9 mouse cellular contexts compared by ENCODE assay signal in genomic region chr4:56492537-56493221, GRCm38 (mm10).
DNase-seq lines count a peak whose midpoint lies in the region; ATAC-seq lines count a peak whose summit lies in the region.
"Had no signal": no experiment of that assay in that cellular context is flagged by ENCODE, and none has a peak within 500 bp of the region (broad histone marks: within the 10 kb centered on the region; RNA-seq: fewer than 3 reads in every experiment).

No protein-coding gene starts in this region.

- no peak overlapping the region for H3K9ac ChIP-seq in hindbrain, embryonic 14.5 days
- H3K9ac ChIP-seq: liver, embryonic 13.5 days had no signal

- H3K36me3 ChIP-seq in hindbrain, embryonic 14.5 days (replicated peaks; ENCODE audit: control insufficient read depth, insufficient read depth): no peaks in the 10 kb centered on the region
- H3K36me3 ChIP-seq: liver, embryonic 13.5 days had no signal

- peak overlapping the region; percentile 22 for H3K4me2 ChIP-seq in hindbrain, embryonic 14.5 days (replicated peaks)
- H3K4me2 ChIP-seq: liver, embryonic 13.5 days had no signal

- DNase-seq in ZHBTc4 (ENCODE audit: low read depth, low spot score): peak; percentile 85
- peak; percentile 32 for DNase-seq in cerebellum, adult 9-11 months
- peak; percentile 38 to 51 for DNase-seq in frontal cortex, postnatal 14 days (ENCODE audit: low spot score in 2 of 2)
- peak; percentile 88 for DNase-seq in hindbrain, embryonic 14.5 days (ENCODE audit: low spot score)
- DNase-seq in layer of hippocampus, adult 9-11 months: peak; percentile 58
- peak; percentile 71 for DNase-seq in lung, postnatal 36 days
- peak; percentile 11 for DNase-seq in right cerebral cortex, postnatal 14 days
- DNase-seq in spleen, postnatal 4 days (ENCODE audit: low spot score in 2 of 2): no peak
- DNase-seq: liver, embryonic 13.5 days had no signal

- no peaks in the 10 kb centered on the region for H3K9me3 ChIP-seq in hindbrain, embryonic 14.5 days (ENCODE audit: control insufficient read depth, low read length)
- H3K9me3 ChIP-seq: liver, embryonic 13.5 days had no signal

- H3K4me1 ChIP-seq in hindbrain, embryonic 14.5 days (replicated peaks; ENCODE audit: control insufficient read depth, insufficient read depth, low read length): no peaks in the 10 kb centered on the region
- H3K4me1 ChIP-seq: liver, embryonic 13.5 days had no signal

- peak; percentile 87 for ATAC-seq in hindbrain, embryonic 14.5 days (ENCODE audit: low FRiP score)

- WGBS in hindbrain, embryonic 14.5 days: 36% methylated on average over 16 of the region's 16 CpGs

- no peaks in the 10 kb centered on the region for H3K27me3 ChIP-seq in hindbrain, embryonic 14.5 days (ENCODE audit: control insufficient read depth, insufficient read depth, low read length)
- H3K27me3 ChIP-seq: liver, embryonic 13.5 days had no signal

- no peak overlapping the region for H3K4me3 ChIP-seq in hindbrain, embryonic 14.5 days (replicated peaks; ENCODE audit: low read length)
- H3K4me3 ChIP-seq: liver, embryonic 13.5 days had no signal

- H3K27ac ChIP-seq in hindbrain, embryonic 14.5 days: no peak overlapping the region
- H3K27ac ChIP-seq: liver, embryonic 13.5 days had no signal

Comparison
In these comparisons a context has a peak if more than half of its experiments do, and no peak if none do; other contexts are left out.
1. DNase-seq: peak in ZHBTc4 (single experiment), cerebellum, adult 9-11 months (single experiment), frontal cortex, postnatal 14 days (2 of 2), hindbrain, embryonic 14.5 days (single experiment), layer of hippocampus, adult 9-11 months (single experiment), lung, postnatal 36 days (single experiment) and right cerebral cortex, postnatal 14 days (single experiment); none in spleen, postnatal 4 days (0 of 2).